Mouse (Mus musculus) lung, adult 2 months (tissue): ENCODE data around the gene Stim1. TPM values are rescaled to one million over a fixed set of nuclear protein-coding genes. Genes with fewer than 3 reads are reported as not detected.
"Not testable (repeated sequence)": the region's sequence is repeated elsewhere in the genome, so short reads cannot be mapped to it uniquely, and the experiment has no call there.

Source experiments
- DNase-seq: peaks from one replicate; pipeline ENCODE4 v3.0.0; 2022
- H3K4me1 ChIP-seq: fragments of 200-500 bp; 2 replicates; pipeline ENCODE4 v1.6.1; 2011; ENCODE audit warnings: low read length; ENCODE audit not compliant: control insufficient read depth, insufficient read depth
- H3K4me3 ChIP-seq: fragments of 200-500 bp; replicated peaks from 2 replicates; pipeline ENCODE3; 2011; ENCODE audit warnings: low read depth, mild to moderate bottlenecking, control low read depth, low read length; ENCODE audit errors: extremely low read depth
- CTCF ChIP-seq: fragments of 200-500 bp; IDR thresholded peaks from 2 replicates; pipeline ENCODE4 v1.5.1; 2011; ENCODE audit warnings: mild to moderate bottlenecking, low read length, control low read depth; ENCODE audit not compliant: insufficient read depth
- POLR2A ChIP-seq: fragments of 200-500 bp; IDR thresholded peaks from 2 replicates; pipeline ENCODE4 v1.6.1; 2011; ENCODE audit warnings: low read depth, mild to moderate bottlenecking, control low read depth, low read length, borderline replicate concordance; ENCODE audit errors: extremely low read depth
- WGBS: fragments of 180-500 bp; shearing (Covaris S2); methylation state at CpG from one replicate; pipeline ENCODE4 v1.1.7; 2018; 5-methylcytosine and 5-hydroxymethylcytosine counted together
- polyA plus RNA-seq: library from polyadenylated mRNA; depleted of rRNA; stranded (reverse); fragments of >200 nt; gene quantifications from 2 replicates; pipeline ENCODE4 v1.2.3, GENCODE M21; 2012; rRNA removed

The Stim1 gene
- polyA plus RNA-seq, 1 experiment: 78.7 TPM

GRCm38 (mm10) chr7:102479368-102480078, 211.9 kb downstream of the Stim1 start:
- WGBS: 26% methylated on average over 5 of the region's 5 CpGs
- no peak for TF ChIP-seq POLR2A
- TF ChIP-seq CTCF: no peak
- DNase-seq: peak; percentile 19

GRCm38 (mm10) chr7:102480821-102481220, 213.2 kb downstream of the Stim1 start:
- Histone ChIP-seq H3K4me3 (no peak overlapping the region), H3K4me1 (peaks cover 7% of the 10 kb centered on the region)
- no peak for DNase-seq
- 24% methylated on average over 4 of the region's 4 CpGs for WGBS
- TF ChIP-seq CTCF (no peak), POLR2A (no peak)

More at GRCm38 (mm10) chr7:102479368-102480078, 211.9 kb downstream of the Stim1 start:
- H3K4me1 ChIP-seq: peaks cover 7% of the 10 kb centered on the region
- H3K4me3 ChIP-seq: no peak overlapping the region

GRCm38 (mm10) chr7:102481579-102481978, 214.0 kb downstream of the Stim1 start, which contains the start of gene Olfr543:
Olfr543 (minus strand) TSS chr7:102481679.
- WGBS: 90% methylated on average over 4 of the region's 4 CpGs
- Histone ChIP-seq H3K4me1 (peaks cover 7% of the 10 kb centered on the region), H3K4me3 (no peak within 1 kb of the TSS)
- no peak for TF ChIP-seq POLR2A
- no peak for TF ChIP-seq CTCF
- no peak for DNase-seq

- 65% methylated on average over 2 of the region's 2 CpGs for WGBS
- H3K4me1 ChIP-seq: peaks cover 7% of the 10 kb centered on the region
- no peak overlapping the region for H3K4me3 ChIP-seq
- TF ChIP-seq POLR2A: no peak
- TF ChIP-seq CTCF: no peak
- no peak for DNase-seq
Observed at GRCm38 (mm10) chr7:102483665-102484064, 216.1 kb downstream of the Stim1 start.

- not testable (repeated sequence) for H3K4me1 ChIP-seq, H3K4me3 ChIP-seq, DNase-seq
- WGBS: 66% methylated on average over 8 of the region's 8 CpGs
Observed at GRCm38 (mm10) chr7:102484766-102485165, 217.2 kb downstream of the Stim1 start.

GRCm38 (mm10) chr7:102486105-102486504, 218.5 kb downstream of the Stim1 start:
- TF ChIP-seq POLR2A: no peak
- TF ChIP-seq CTCF: no peak
- no peak for DNase-seq
- 53% methylated on average over 1 of the region's 1 CpGs for WGBS
- no peak overlapping the region for H3K4me3 ChIP-seq
- H3K4me1 ChIP-seq: no peaks in the 10 kb centered on the region

Other genes starting within 250 kb of the Stim1 start
- gene Il18bp, start 249.1 kb upstream of the Stim1 start, polyA plus RNA-seq: 11.4 and 12.0 TPM in 2 replicates
- 20.5 and 31.9 TPM in 2 replicates for gene Rnf121, start 202.3 kb upstream of the Stim1 start, polyA plus RNA-seq
- 14.8 and 18.9 TPM in 2 replicates for gene Xndc1, start 202.3 kb upstream of the Stim1 start, polyA plus RNA-seq
- 3.0 and 3.5 TPM in 2 replicates for gene Xntrpc, start 202.1 kb upstream of the Stim1 start, polyA plus RNA-seq
- not detected in 2 replicates for gene Trpc2, start 184.7 kb upstream of the Stim1 start, polyA plus RNA-seq
- gene Art1, start 166.1 kb upstream of the Stim1 start, polyA plus RNA-seq: 7.3 and 15.7 TPM in 2 replicates
- 0.27 and 1.2 TPM in 2 replicates for gene Art5, start 158.3 kb upstream of the Stim1 start, polyA plus RNA-seq
- gene Chrna10, start 151.0 kb upstream of the Stim1 start, polyA plus RNA-seq: 1.6 and 1.9 TPM in 2 replicates
- gene Nup98, start 57.6 kb upstream of the Stim1 start, polyA plus RNA-seq: 14.2 and 17.8 TPM in 2 replicates
- gene Pgap2, start 57.6 kb upstream of the Stim1 start, polyA plus RNA-seq: 147 and 180 TPM in 2 replicates
- 101 and 113 TPM in 2 replicates for gene Rhog, start 11.8 kb upstream of the Stim1 start, polyA plus RNA-seq
- gene Rrm1, start 173.9 kb downstream of the Stim1 start, polyA plus RNA-seq: 5.9 and 7.2 TPM in 2 replicates
- gene Olfr543, start 213.9 kb downstream of the Stim1 start, polyA plus RNA-seq: not detected in 2 replicates
- gene Olfr544, start 220.5 kb downstream of the Stim1 start, polyA plus RNA-seq: not detected in 2 replicates
- gene Olfr545, start 231.8 kb downstream of the Stim1 start, polyA plus RNA-seq: not detected in 2 replicates